Mouse (Mus musculus): ENCODE data around the gene Pafah1b3.

GRCm38 (mm10) chr7:25301063-25301462, 3.3 kb upstream of the Pafah1b3 start, which contains the start of gene Prr19:
- TF ChIP-seq CTCF (IDR thresholded peaks at IDR 0.05; ENCODE audit: low read depth) (no peak), EP300 (optimal IDR thresholded peaks at IDR 0.05) (no peak)

All from stomach, postnatal 0 days (tissue).